Mouse (Mus musculus) erythroid progenitor cell, adult 5-6 weeks (primary cell): ENCODE measurements around the gene Htr2b. TPM values are rescaled to one million over a fixed set of nuclear protein-coding genes. Genes with fewer than 3 reads are reported as not detected.

Experiments used
- ATAC-seq: replicated peaks from 2 replicates; pipeline ENCODE4 v1.8.0; 2016; ENCODE audit warnings: moderate number of reproducible peaks, mild to moderate bottlenecking, moderate TSS enrichment, inconsistent platforms; ENCODE audit not compliant: poor library complexity, low FRiP score, severe bottlenecking
- total RNA-seq, 2 experiments: library from RNA; stranded (forward) in 1 of 2; stranded (reverse) in 1 of 2; fragments of 150-400 nt in 1 of 2; fragments of 186-747, 209-891 nt in 1 of 2; gene quantifications; 2 replicates each; pipeline versions ENCODE4 v1.2.3 to v1.2.4; 2015 to 2017; ENCODE audit warnings: low replicate concordance in 2 of 2

Gene Htr2b
- total RNA-seq (2015; ENCODE audit: low replicate concordance) (not detected in 2 replicates), total RNA-seq (2017; ENCODE audit: low replicate concordance) (0.51 TPM in 1 of 2 replicates, not detected in the other)

- no peak for ATAC-seq
Measured at GRCm38 (mm10) chr1:86111779-86112178, at the start of gene Htr2b. Gene Htr2b, minus strand, starts transcription at chr1:86111970.

DNA sequence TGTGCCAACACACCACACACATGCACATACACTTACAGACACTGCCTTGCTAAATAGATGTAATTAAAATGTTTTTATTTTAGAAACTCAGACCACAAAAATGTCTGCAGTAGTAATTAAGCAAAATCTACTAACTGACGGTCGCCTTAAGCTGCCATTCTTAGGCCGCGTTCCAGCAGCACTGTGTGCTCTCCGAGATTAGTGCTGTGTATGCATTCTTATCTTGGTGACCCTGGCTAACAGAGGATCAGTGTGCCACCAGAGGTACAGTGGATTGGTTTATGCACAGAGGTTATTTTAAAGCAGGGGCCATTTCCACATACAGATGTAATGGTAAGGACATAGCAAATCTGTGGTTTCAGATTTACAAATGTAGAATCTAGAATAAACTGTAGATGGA, 49.3 kb upstream of the Htr2b start:
- peak; percentile 89 for ATAC-seq

- ATAC-seq, result peak; percentile 90
Measured at GRCm38 (mm10) chr1:86160479-86160878, 48.7 kb upstream of the Htr2b start.

DNA sequence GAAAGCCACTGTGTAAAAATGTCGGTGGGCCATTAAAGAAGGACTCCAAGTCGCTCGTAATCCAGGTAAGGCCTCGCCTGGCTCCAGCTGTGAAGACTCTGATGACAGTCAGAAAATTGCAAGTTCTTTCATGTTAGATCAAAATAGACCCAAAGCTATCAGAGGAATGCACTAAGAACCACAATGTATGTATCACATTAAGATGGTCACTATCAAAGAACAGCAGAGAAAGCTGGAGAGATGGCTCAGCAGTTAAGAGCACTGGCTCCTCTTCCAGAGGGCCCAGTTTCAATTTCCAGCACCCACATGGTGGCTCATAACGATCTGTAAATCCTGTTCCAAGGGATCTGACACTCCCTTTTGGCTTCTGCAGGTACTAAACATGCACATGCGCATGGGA, 48.3 kb upstream of the Htr2b start:
- ATAC-seq, result peak; percentile 36

DNA sequence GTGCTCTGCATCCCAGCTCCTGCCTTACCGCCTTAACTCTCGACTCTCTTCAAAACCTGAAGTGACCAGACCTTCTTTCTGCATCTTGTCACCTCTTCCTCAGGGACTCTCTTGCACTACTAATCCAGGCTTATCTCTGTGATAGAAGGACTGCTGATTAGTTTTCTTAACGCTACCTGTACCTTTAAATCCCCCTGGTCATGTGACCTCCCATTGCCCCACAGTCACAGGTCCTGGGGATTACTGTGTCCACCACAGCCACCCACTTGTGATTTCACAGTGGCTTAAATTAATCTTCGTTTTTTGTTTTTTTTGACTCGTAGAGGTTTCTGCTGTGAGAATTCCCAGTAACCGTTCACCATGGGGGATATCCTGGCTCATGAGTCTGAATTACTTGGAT, 44.8 kb upstream of the Htr2b start:
- ATAC-seq, result no peak

- no peak for ATAC-seq
Measured at GRCm38 (mm10) chr1:86156075-86156474, 44.3 kb upstream of the Htr2b start.

GRCm38 (mm10) chr1:86154824-86155164, 43.0 kb upstream of the Htr2b start:
- peak; percentile 47 for ATAC-seq

DNA sequence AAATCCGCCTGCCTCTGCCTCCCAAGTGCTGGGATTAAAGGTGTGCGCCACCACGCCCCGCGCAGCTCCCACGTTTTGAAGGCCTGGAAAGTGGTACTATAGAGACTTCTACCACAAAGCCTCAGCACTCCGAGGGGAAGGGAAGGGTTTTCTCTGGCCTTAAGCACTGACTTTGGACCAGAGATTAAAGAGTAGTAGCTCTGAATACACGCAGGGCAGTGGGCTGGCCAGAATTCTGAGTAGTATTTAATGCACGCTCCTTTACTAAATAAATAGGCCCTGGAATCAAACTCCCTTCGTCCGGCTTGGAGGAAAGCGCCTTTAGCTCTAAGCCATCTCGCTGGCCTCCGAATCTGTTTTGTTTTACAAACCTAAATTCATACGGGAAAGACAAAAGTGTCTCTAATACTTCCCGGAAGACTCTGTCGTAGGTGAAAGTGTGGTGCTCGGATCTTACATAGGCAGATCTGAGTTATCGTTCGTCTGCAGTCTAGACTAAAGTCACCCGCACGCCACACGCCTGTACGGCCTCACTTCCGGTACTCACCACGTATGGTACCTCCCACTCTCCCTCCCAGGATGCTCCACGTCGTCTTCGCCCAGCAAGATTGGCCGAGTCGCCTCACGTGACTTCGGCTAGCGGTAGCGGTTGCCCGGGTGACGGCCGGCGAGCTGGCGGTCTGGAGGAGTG, 42.5 kb upstream of the Htr2b start, which contains the start of gene Armc9:
Armc9 (plus strand) TSS at position 648 of the 691 bp plus-strand sequence.
- ATAC-seq, result peak; percentile 98

DNA sequence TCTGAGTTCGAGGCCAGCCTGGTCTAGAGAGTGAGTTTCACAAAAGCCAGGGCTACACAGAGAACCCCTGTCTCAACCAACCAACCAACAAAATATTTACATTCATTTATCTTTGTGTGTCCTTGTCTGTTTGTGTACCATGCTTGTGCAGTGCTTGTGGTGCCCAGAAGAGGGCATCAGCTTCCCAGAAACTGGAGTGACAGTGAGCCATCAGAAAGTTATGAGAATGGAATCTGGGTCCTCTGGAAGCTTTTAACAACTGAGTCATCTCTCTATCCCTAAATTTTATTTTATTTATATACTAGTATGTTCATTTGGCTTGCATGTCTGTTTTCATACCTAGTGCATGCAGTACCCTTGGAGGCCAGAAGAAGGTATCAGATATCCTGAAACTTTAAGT, 40.8 kb upstream of the Htr2b start:
- ATAC-seq, result no peak

GRCm38 (mm10) chr1:86151376-86151775, 39.6 kb upstream of the Htr2b start:
- no peak for ATAC-seq

GRCm38 (mm10) chr1:86150929-86151328, 39.2 kb upstream of the Htr2b start:
- ATAC-seq, result no peak

GRCm38 (mm10) chr1:86148161-86148560, 36.4 kb upstream of the Htr2b start:
- ATAC-seq, result no peak

DNA sequence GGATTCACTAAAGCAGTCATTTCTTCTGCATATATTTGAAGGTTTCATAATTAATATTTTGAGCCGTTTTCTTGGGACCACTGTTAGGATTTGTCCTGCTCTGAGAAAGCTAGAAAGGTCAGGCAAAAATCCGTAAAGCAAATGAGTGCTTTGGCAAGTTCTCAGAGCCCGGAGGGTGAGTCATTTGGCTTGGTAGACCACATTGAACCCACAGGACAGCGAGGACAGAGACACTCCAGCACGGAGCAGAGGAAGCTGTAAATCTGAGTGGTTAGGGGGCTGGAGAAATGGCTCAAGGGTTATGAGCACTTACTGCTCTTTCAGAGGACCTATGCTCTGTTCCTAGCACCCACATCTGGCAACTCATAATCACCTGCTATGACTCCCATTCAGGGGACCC, 35.8 kb upstream of the Htr2b start:
- no peak for ATAC-seq

- no peak for ATAC-seq
Measured at GRCm38 (mm10) chr1:86146293-86146692, 34.5 kb upstream of the Htr2b start.

GRCm38 (mm10) chr1:86144001-86144944, 32.5 kb upstream of the Htr2b start:
- no peak for ATAC-seq

- no peak for ATAC-seq
Measured at GRCm38 (mm10) chr1:86143165-86143564, 31.4 kb upstream of the Htr2b start.

DNA sequence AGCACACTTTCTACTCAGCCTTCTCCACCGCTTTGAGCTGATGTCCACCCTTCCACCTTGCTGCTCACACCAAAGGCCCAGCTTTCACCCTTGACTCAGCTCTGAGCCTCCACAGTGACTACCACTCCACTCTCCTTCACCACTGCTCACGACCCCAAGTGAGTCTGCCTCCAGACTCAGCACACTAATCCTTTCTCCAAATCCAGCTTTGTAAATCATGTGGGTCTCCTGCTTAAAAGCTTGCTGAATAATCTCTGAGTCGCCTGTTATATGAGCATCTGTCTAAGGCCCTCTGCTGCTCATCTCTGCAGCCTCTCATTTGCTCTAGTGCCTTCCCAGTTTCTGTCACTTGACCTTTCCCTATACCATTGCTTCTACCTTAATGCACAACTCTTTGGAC, 29.3 kb upstream of the Htr2b start:
- ATAC-seq, result no peak

- ATAC-seq, result no peak
Measured at GRCm38 (mm10) chr1:86135315-86135714, 23.5 kb upstream of the Htr2b start.

DNA sequence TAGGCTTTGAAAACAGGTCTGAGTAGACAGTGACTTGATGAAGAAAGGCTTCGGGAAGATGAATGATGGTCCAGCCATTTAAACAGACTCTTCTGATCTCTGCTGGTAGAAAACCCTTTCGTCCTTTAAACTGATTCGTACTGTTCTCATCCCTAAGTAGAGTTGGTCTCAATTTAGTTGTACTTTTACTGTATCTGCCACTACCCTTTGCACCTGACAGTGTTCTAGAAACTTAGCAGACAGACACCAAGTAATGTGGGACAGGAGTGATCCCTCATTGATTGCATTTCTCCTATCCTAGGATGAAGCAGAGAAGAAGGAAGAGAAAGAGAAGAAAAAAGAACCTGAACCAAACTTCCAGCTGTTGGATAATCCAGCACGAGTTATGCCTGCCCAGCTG, 21.6 kb upstream of the Htr2b start, which contains the start of gene Gm21972:
Gm21972 (plus strand) TSS at position 301 of the 400 bp plus-strand sequence.
- ATAC-seq, result no peak

DNA sequence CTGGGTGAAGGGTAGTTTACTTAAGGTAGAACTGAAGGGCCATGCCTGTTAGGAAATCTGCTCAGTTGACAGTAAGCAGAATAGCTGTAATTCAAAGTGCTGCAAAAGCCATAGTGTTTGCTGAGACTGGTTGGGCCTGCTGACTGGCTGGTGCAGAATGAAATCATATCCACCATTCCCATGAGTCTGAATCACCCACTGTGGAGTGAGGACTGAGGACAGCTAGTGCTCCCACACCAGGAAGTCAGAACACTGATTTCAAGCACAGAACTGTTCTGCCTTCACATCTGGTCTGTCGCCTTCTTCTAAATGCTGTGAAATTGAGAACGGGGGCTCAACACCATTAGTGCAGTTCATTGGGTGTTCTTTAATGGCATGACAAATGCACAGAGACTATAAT, 14.3 kb upstream of the Htr2b start:
- no peak for ATAC-seq

- no peak for ATAC-seq
Measured at GRCm38 (mm10) chr1:86119549-86119948, 7.8 kb upstream of the Htr2b start.
